Mouse (Mus musculus) ovary, postnatal 10 days (tissue): ENCODE results near the gene Babam2.
"Not testable (repeated sequence)": the region's sequence is repeated elsewhere in the genome, so short reads cannot be mapped to it uniquely, and the experiment has no call there.

Source experiments
- DNase-seq: peaks from one replicate; pipeline ENCODE4 v3.0.0; 2022; ENCODE audit warnings: low spot score

Gene Babam2

DNA sequence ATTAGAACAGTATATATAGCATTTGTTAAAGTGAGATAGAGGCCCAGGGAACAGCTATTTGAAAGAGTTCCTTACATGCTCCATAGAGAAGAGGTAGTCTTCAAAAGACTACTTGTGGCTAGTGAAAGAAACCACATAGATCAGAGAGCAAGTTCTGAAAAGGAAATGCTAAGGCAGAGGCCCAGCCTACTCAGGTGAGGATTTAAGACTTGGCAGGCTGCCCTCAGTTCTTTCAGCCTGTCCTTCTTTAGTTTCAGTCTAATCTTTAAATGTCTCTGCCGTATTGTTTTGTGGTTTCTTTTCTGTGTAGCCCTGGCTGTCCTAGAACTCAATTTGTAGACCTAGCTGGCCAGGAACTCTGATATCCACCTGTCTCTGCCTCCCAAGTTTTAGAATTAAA is 134.1 kb downstream of the Babam2 start:
- no peak for DNase-seq

DNA sequence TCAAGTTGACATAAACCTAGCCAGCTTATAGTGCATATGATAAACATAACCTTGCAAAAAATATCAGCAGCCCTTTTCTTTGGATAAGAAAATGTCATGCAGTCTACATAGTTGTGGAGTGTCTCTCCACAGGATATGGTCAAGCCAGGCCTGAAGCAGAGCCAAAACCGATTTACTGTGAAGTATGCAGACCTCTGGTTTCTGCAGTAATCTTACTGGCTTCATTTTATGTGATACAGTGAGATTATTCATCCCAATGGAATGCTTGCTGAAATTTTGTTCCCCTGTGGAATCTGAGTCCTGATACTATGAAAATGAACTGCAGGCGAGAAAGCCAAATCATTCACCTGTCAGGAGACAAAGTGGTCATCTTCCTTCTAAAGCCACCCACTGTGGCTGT is 138.2 kb downstream of the Babam2 start:
- no peak for DNase-seq

DNA sequence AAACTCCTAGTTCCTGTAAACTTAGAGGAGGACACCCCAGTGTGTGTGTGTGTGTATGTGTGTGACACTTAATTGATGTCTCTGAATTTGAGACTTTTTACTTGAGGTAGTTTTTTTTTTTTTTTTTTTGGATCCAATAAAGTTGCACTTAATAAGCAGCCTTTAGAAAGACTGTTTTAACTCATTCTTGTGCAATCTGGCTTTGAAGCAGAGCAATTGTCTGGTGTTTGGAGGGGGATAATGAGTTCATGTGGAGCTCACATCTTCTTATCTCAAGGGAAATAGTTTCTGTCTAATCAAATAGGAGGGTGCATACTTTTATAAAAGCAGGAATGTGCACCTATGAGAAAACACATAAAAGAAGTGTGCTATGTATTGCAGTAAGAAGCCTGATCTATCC is 142.5 kb downstream of the Babam2 start:
- no peak for DNase-seq

DNA sequence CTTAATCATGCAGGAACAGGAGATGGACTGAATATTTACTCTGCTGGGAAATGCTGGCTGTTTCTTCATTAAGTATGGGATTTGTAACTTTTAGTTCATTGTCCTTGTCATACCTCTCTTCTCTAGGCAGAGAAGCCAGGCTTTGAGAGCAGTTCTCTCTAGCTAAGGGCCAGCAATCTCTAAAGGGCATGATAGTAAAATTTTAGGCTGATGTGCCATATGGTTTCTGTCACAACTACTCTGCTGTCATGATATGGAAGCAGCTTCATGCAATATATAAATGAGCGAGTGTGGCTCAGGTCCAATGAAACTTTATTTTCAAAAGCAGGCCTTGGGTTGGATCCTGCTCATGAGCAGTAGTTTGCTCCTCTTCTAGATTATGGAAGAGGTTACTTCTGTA is 142.9 kb downstream of the Babam2 start:
- DNase-seq = no peak

DNA sequence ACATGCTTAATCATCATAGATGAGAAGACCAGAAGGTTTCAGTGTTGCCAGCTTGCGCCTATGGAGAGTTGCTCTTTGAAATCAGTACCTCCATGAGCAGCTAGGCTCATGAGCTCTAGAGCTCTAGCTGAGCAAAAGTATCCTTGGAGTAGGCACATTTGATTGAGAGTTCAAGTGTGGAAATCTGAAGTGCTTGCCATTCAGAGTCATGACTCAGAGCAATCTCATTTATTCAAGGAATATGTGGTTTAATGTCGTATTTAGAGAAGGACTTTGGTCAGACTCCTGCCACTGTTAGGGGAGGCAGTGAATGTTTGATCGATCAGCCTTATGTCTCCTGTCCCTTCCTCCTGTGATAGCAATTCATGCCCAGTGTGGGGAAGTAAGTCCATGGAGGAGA is 147.4 kb downstream of the Babam2 start:
- no peak for DNase-seq

DNA sequence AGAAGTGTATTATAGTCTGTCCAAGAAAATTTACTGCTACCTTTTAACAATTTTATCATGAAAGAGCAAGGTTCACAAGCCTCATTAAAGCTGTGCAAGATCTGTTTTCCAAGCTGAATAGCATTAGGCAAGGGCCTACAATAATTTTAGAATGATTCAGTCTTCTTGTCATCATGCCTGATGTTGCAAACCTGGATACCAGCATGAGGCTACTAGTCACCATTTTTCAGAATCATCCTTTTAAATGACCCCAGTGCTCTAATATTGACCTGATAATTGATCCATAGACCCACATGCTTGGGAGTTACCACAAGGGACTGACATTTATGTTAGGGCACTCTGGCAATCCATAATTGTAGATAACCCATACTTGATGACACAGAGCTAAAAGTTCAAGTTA is 149.5 kb downstream of the Babam2 start:
- no peak for DNase-seq

DNA sequence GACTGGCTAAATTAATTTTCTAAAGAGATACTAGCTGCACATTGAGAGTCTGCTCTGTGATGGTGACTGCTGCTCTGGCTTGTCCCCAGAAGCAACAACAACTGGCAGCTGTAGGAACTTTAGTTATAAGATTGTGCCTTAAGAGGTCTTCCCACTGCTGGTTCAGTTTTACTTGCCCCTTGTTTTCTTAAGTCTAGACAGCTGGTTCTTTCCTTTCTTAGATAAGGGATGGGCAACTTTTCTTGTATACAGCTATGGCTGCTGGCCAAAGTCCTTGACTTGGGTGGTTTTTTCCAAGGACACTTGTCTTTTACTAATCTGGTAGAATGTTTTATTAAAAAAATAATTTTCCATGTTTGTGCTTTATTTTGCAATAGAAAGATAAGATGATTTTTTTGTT is 151.5 kb downstream of the Babam2 start:
- DNase-seq = no peak

DNA sequence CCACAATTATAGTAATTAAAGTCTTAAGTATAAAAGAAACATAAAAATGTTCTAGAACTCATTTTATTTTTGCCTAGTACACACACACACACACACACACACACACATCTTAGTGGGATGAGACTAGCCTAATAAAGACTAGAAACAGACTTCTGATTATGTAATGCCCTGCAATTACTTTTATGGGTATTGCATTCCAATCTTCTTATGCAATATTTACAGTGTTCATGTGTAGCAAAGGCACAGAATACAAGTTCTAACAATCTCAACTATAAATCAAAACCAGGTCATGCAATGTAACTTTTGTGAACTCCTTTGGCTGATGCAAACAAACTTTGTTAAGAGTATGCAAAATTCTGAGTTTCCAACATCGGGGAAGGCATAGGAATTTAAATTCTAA is 155.3 kb downstream of the Babam2 start:
- no peak for DNase-seq

DNA sequence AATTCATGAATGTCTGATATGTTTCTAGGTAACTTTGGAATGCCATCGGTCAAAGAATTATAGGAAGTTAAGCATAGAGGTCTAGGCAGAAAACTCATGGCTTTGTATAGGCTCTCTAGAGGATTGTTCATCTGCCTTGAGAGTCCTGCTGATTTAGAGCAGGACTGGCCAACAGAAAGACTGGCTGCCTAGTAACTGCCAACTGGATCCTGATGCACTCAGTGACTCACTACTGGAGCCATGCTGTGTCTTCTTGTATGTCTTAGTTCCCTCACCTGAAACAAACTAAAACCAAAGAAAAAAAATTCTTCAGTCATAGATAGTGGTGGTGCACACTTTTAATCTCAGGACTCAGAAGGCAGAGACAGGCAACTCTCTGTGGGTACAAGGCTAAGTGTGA is 156.3 kb downstream of the Babam2 start:
- DNase-seq = no peak

DNA sequence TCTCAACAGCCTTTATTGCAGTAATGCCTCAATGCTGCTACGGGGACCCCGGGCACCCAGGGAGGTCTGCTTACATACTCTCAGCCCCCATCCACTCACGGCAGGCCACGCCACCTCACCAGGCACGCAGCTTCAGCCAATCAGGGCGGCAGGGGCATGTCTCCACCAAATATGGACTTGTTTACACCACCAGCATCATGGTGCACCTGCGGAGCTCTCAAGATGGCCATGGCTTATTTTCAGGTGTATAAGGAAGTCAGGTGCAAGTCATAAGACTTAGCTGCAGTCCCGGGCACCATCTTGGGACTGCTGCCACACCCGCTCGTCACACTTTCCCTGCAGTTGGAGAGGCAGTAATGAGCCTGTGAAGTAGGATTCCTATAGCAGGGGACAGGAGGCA is 161.4 kb downstream of the Babam2 start:
- DNase-seq = not testable (repeated sequence)

DNA sequence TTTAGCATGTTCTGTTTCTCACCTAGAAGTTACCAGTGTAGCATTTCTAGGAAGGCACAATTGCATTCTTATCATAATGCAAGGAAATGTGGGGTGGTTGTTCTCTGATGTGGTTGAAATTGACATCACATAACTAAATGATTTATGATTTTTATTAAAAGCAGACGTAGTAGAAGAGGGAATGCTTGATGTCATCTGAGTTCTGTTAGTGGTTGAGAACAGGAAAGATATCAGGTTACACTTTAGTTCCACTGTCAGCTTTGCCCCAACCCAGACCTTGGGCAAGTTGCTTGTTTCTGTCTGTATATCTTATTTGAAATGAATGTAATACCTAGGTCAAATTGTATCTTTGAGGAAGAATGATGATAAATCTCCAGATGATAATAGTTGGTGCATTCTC is 162.9 kb downstream of the Babam2 start:
- DNase-seq = no peak

DNA sequence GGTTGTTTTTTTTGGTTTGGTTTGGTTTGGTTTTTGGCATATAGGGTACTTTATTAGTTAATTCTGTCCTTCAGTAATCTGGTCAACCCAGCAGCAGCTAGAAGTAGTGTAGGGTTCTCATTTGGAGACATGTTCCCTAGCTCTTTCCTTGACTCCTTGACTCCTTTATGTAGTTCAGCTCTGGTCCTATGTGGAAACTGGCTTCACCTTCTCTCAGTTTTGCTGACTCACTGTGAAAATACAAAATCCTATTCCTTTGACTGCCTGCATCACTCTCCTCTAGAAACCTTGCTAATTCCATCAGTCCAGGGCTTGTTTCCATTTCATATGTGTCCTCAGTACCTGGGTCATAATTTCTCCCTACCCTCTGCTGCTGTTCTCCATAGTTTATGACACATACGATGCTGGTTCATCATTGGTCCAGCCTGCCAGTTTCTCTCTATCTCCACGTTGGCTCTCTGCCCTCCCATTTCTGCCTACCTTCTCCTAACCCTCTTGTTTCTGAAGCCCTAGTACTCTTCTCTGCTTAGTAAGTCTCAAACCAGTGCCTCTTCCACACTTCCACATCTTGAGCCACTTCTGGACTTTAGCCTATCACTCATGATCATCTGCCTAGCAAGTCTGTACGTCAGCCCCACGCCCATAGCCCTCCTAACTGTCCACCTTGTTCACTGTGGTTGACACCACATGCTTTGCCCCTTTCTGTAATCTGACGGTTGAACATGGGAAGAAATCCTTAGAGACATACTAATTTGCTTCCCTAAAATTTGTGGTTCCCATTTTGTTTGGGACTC is 163.5 kb downstream of the Babam2 start:
- no peak for DNase-seq

DNA sequence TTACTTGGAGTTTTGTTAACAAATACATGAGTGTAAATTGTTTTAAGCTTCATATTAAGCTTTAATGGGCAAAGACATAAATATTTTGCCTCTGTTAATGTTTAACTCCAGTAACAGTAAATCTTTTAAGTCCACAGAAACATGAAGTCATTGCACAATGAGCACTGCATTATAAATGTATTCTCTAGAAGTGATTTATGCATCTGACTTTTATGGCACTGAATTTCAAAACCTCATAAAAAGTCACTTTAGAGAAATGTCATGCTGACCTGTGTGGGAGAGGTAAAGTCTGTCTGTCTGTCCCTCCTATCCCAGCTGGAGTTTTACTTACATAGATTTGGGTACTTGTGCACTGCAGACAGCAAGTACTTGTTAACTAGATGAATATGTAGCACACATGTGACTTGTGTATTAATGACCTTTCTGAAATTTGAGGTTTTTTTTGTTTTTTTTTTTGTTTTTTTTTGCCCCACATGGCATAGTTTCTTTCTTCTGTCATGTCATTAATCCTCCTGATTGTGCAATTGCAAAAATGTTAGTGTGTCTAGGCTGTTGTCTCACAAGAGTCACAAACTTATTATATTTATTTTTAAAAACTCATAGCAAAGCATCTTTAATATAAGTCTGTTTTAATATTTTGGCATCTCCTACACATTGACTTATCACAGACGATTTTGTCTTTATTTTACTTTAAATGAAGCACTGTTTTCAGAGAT is 165.4 kb downstream of the Babam2 start:
- no peak for DNase-seq

DNA sequence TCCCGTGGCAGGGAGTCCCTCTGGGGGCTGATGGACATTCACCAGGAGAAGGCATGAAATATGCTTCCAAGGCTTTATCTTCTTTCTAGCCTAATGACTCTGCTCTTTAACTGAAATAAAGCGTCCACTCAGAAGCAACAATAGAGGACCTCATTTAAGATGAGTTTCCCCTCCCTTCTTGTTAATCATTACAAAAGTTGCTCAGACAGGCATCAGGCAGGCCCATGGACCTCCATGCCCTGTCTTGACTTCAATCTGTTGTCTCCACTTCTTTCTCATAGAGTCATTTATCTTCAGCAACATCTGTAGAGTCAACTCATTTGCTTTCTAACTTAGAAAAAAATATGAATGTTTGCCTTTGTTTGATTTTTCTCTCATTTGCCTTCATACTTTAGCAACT is 166.6 kb downstream of the Babam2 start:
- no peak for DNase-seq

DNA sequence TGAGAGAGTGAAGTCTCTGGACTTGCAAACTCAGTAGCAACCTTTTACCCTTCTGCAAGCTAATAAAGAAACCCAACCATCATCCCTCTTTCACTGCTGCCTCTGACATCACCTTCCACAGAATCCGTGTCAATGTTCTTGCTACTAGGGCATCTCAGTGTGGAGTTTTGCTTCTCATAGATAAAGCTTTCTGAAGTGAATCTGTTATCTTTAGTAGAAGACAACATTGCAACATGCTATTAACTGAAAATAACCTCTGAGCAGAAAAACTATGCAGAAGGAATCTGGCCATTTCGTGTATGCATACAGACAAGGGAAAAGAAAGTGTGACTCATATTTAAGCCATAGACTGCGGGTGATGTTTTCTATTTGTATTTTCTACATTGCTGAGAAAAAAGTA is 168.6 kb downstream of the Babam2 start:
- no peak for DNase-seq

DNA sequence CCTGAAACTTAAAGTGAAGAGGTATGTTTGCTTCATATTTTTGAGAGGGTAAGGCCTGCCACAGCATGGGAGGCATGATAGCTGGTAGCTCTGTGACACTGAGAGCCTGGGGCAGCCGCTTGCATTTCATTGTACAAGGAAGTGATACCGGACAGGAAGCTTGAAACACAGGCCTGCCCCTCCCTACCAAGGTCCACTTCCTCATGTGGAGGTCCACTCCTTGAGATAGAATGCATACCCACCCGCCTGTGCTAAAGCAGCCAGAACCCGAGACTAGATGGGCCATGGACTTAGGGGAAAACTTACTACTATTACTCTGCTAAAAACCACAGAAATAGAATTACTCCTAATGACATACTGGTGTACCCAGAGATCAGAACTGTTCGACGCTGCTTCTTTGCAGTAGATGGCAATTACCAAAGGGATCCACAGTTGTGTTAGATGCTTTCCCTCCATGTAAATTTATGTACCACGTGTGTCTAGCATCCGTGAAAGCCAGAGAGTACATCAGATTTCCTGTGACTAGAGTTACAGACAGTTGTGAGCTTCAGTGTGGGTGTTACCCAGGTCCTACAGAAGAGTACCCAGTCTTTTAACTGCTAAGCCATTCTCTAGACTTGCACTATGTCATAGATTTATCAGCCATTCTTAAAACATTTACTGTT is 173.5 kb downstream of the Babam2 start:
- DNase-seq = no peak

DNA sequence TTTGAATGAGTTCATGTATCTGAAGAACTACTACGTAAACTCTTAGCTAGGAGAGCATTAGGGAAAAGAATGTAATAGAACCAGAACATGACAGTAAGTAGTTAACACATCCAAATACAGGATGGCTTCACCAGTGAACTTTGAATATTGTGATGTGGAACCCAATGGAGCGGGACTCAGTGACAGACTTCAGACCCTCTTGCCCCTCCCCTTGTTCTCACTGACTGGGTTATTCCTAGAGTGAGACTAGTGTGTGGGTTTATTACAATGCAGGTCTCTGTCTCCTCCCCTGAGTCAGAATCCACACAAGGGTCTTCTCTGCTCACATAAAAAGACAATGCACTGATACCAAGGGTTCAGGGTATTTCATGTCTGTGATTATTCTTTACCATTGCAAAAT is 175.8 kb downstream of the Babam2 start:
- no peak for DNase-seq

DNA sequence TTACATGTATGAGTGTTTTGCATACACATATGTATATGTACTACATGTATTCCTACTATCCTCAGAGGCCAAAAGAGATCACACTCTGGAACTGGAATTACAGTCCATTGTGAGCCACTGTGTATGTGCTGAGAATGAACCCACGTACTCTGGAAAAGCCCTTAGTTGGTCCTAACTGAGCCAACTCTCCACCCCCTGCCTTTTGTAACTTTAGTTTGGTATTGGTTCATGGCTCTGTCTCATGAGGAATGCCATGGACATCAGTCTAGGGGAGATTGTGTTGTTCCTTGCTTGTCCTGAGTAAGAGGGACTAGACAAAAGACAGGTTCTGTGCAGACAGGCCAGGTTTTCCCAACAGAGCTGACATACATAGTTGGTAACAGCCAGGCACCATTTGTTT is 177.1 kb downstream of the Babam2 start:
- DNase-seq = no peak

DNA sequence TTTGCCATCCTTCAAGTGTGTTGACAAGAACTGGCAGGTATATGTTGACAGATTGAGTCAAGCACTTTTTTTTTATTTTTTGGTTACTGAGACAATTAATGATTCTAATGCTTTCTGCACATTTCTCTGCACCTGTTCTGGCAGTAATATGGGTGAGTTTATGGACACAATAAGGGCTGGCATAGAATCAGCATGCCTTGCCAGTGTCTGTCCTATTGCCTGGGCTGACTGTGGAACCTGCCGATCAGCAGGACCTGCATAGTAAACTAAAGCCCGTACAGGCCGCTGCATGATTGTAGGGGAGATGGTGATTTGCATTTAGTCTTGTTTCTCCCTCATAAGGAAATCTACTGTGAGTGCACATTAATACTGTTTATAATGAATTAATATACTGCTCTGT is 178.0 kb downstream of the Babam2 start:
- DNase-seq = no peak

DNA sequence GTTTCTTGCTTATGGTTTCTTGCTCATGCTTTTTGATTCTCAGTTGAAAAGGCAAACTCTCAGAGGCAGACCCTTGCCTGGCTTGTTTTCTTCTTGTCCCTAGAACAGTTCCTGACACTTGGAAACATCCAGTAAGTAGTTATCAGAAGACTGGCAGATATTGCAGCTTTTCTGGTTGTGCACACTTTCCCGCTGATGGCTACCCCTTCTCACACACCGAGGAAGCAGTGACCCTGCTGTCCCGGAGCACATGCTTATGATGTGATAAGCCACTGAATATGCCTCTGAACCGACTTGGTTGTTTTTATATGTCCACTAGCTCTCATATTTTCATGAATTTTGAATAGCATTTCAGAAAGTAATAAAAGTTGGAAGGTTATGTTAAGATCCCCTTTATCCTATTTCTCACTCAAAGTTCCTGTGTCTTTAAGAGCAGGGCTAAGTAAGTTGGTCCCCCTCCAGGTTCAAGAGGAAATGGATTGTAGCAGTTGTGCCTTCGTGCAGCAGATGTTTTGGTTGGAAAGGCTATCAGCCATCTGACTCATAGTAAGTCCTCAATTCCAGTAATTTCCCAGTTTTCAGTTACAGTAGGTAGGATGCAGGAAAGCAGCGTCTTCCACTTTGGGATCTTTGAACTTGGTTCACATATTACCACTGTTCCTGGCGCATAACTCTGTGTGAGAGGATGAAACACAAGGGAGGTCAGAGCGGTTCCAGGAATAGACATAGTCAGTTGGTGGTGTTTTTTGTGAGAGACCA is 178.9 kb downstream of the Babam2 start:
- no peak for DNase-seq

DNA sequence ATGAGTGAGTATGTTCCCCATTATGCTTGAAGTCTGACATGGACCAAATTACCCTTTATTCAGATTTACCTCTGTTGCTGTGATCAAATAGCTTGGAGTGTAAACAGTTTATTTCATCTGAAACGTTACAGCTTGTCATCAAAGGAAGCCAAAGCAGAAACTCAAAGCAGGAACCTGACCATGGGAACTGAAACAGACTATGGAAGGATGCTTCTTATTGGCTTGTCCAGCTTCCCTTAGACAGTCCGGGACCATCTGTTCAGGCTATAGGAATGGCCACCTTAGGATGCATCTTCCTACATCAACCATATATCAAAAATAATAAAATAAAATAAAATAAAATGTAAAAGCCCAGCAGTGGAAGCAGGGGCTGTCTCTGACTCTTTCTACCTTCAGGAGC is 183.0 kb downstream of the Babam2 start:
- DNase-seq = no peak

DNA sequence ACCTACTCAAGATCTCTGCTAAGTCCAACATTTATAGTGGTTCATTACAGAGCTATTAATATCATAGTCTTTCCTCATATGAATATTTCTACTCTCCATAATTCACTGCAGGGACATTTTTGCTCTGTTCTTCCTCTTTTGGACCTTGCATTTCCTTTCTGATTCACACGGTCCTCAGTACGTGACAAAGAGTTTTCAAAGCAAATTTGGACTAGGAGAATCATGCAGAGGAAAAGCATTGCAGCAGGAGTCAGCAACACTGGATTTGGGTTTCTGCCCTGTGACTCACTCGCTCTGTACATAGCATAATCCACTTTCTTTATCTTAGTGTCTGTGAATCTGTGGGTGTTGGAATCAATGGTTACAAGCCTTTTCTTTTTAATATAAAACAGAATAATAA is 184.8 kb downstream of the Babam2 start:
- no peak for DNase-seq

DNA sequence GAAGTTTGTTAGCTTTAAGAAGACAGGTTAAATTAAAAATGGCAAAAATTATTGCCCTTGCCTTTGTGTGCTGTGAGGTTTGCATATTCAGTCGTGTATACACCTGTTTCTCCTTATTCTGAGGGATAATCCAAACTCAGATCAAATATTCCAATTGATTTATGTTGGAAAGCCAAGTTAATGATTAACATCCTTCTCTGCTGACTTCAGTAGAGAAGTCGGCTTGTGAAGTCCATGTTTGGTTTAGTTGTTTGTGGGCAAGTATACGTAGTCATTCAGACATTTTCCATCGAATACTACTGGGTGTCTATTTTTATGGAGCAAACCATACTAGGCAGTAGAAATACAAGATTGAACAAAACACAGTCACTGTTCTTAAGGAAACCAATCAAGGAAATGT is 187.5 kb downstream of the Babam2 start:
- DNase-seq = no peak
